Mouse (Mus musculus): ENCODE data around the gene Icmt. TPM values are rescaled to one million over a fixed set of nuclear protein-coding genes. Genes with fewer than 3 reads are reported as not detected.

Icmt gene
- total RNA-seq, 1 experiment from 2014 or later: 16.8 TPM

GRCm38 (mm10) chr4:152349837-152350381 is 52.9 kb downstream of the Icmt start:
- ATAC-seq (replicated peaks in 1 of 2; ENCODE audit: insufficient read depth in 1 of 2, low FRiP score in 2 of 2, low TSS enrichment in 1 of 2, low read depth in 1 of 2, poor library complexity in 2 of 2, severe bottlenecking in 2 of 2): no peak

DNA sequence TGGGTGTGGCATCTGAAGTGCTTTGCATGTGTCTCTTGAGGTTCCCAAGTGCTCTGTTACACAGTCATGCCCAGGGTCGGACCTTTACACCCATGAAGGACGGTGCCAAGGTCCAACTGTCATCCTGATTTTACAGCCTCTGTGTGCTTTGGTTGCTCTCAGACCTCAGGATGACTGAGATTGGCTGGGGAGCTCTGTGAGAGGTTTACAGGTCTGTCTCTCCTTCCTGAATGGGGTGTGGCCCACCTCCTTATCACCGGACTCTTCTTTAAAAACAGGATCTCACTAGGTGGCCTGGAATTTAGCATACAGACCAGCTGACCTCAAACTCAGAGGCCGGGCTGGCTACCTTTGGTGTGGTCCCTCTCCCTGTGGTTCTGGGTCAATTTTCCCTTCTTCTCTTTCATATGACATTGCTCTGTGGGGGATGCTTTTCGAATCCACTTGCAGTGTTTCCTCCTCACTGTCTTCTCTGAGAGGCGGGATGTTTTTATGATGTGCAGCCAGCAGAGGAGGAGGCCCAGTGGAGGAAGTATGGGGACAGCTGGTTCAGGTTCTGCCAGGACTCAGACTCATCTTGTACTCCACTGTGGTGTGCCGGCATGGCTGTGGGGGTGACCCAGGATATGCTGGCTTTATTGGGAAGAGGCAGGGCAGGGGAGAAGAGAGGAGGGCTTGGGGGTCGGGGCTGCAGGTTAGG is 53.8 kb downstream of the Icmt start:
- no peak for ATAC-seq (replicated peaks in 1 of 2; ENCODE audit: insufficient read depth in 1 of 2, low FRiP score in 2 of 2, low TSS enrichment in 1 of 2, low read depth in 1 of 2, poor library complexity in 2 of 2, severe bottlenecking in 2 of 2)

GRCm38 (mm10) chr4:152351422-152352305 is 54.6 kb downstream of the Icmt start:
- peak in 1 of 2 experiments; percentile 17; a peak in 1 of 4 replicates for ATAC-seq (replicated peaks in 1 of 2; ENCODE audit: insufficient read depth in 1 of 2, low FRiP score in 2 of 2, low TSS enrichment in 1 of 2, low read depth in 1 of 2, poor library complexity in 2 of 2, severe bottlenecking in 2 of 2)

DNA sequence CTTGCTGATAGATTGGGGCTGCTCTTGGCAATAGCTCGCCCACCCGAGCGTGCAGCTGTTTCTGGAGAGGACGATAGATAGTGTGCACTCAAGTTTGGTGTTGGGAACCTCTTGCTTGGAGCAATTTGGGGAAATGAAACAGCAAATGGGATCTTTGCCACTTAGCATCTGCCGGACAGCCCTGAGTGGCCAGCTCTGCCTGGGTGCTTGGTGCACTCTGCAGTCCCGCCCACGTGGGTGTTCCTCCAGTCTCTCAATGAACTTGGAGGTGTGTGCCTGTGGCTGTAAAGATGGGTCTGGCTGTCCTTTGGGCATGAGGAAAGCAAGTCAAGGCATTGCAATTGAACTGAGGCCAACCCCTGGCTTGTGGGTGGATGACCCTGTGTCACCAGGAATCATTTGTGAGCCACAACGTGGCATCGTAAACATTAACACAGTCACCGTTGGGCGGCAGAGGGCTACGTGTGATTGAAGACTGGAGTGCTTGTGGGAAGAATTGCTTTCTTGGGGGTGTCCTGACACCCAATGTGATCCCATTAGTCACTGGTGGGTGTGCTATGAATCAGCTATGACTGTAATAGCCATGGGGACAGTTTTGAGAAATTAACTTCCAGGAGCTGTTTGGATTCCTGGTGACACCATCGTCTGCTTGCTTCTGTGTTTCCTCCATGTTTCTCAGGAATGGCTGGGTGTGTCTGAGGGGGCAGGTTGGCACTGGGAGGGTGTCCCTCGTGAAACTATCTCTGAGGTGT is 57.0 kb downstream of the Icmt start:
- no peak for ATAC-seq (replicated peaks in 1 of 2; ENCODE audit: insufficient read depth in 1 of 2, low FRiP score in 2 of 2, low TSS enrichment in 1 of 2, low read depth in 1 of 2, poor library complexity in 2 of 2, severe bottlenecking in 2 of 2)

DNA sequence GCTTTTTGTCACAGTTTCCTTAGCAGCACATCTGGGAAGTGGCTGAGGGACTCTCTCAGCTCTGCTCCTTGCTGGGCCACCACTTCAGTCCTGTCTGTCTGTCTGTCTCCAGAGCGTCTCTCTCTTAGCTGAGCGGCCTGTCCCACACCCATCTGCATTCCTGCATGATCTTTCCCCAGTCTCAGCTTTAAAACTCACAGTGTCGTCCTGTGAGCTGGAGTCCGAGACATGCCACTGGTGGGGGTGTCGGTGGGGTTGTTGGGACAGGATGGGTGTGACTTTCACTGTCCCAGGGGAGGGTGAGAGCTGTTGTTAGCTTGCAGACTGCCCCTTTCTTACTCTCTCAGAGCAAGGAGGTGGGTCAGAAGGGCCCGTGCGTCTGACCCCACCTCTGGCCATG is 58.6 kb downstream of the Icmt start:
- no peak for ATAC-seq (replicated peaks in 1 of 2; ENCODE audit: insufficient read depth in 1 of 2, low FRiP score in 2 of 2, low TSS enrichment in 1 of 2, low read depth in 1 of 2, poor library complexity in 2 of 2, severe bottlenecking in 2 of 2)

Other genes starting within 250 kb of the Icmt start
- 3.8 and 3.9 TPM in 2 replicates for gene Plekhg5, start 224.7 kb upstream of the Icmt start, total RNA-seq (2017)
- 0.69 and 1.1 TPM in 2 replicates for gene Tnfrsf25, start 181.3 kb upstream of the Icmt start, total RNA-seq (2017)
- 0.89 and 1.6 TPM in 2 replicates for gene Espn, start 144.9 kb upstream of the Icmt start, total RNA-seq (2017)
- not detected in 2 replicates for gene Hes2, start 138.4 kb upstream of the Icmt start, total RNA-seq (2017)
- 66.4 and 72.7 TPM in 2 replicates for gene Acot7, start 119.1 kb upstream of the Icmt start, total RNA-seq (2017)
- not detected in 2 replicates for gene Gpr153, start 23.0 kb upstream of the Icmt start, total RNA-seq (2017)
- not detected in 2 replicates for gene Hes3, start 5.6 kb upstream of the Icmt start, total RNA-seq (2017)
- 0.35 TPM in 1 of 2 replicates, not detected in the other for gene Rnf207, start 21.8 kb downstream of the Icmt start, total RNA-seq (2017)
- 2,451 and 4,877 TPM in 2 replicates for gene Rpl22, start 28.5 kb downstream of the Icmt start, total RNA-seq (2017)
- gene Chd5, start 41.4 kb downstream of the Icmt start, total RNA-seq (2017): 0.20 TPM in 1 of 2 replicates, not detected in the other
- 0.35 and 2.5 TPM in 2 replicates for gene Nphp4, start 179.5 kb downstream of the Icmt start, total RNA-seq (2017)
- 66.7 and 67.8 TPM in 2 replicates for gene Kcnab2, start 180.6 kb downstream of the Icmt start, total RNA-seq (2017)